Comparison of ENCODE assay signal across 9 mouse cellular contexts in genomic region chr8:70667071-70667470, GRCm38 (mm10). TPM values are rescaled to one million over a fixed set of nuclear protein-coding genes. Genes with fewer than 3 reads are reported as not detected.
A peak's percentile ranks its signal among the peaks of the same experiment; 100 is the strongest.
DNase-seq lines count a peak whose midpoint lies in the region; ATAC-seq and TF ChIP-seq lines count a peak whose summit lies in the region.
"Had no signal": no experiment of that assay in that cellular context is flagged by ENCODE, and none has a peak within 500 bp of the region (broad histone marks: within the 10 kb centered on the region; RNA-seq: fewer than 3 reads in every experiment).

No protein-coding gene starts in this region.

- no peak overlapping the region for H3K4me3 ChIP-seq in liver, embryonic 14.5 days (ENCODE audit: insufficient read depth in 1 of 2, low read depth in 2 of 2, low read length in 2 of 2)
- H3K4me3 ChIP-seq: heart, embryonic 13.5 days had no signal

- H3K27me3 ChIP-seq in liver, embryonic 14.5 days (ENCODE audit: control insufficient read depth, insufficient read depth, low read length) = no peaks in the 10 kb centered on the region
- H3K27me3 ChIP-seq: heart, embryonic 13.5 days had no signal

- intact Hi-C loops in left cerebral cortex, postnatal 14 days (cut with DNase I) = no loop called here
- intact Hi-C loops in heart, postnatal 14 days (cut with DNase I) = no loop called here

- TF ChIP-seq CTCF in liver, embryonic 14.5 days (IDR thresholded peaks at IDR 0.05; ENCODE audit: low read depth) = no peak

- H3K36me3 ChIP-seq in liver, embryonic 14.5 days (replicated peaks; ENCODE audit: control insufficient read depth, insufficient read depth, low read depth) = no peaks in the 10 kb centered on the region
- H3K36me3 ChIP-seq: heart, embryonic 13.5 days had no signal

- WGBS in liver, embryonic 14.5 days (ENCODE audit: insufficient replicate concordance) = 62% methylated on average over 5 of the region's 5 CpGs

- no peak for TF ChIP-seq EP300 in liver, embryonic 14.5 days (IDR thresholded peaks at IDR 0.05; ENCODE audit: low read depth)

- H3K27ac ChIP-seq in liver, embryonic 14.5 days = no peak overlapping the region
- H3K27ac ChIP-seq: heart, embryonic 13.5 days had no signal

- peaks cover 7 to 15% of the 10 kb centered on the region in 2 experiments for H3K4me1 ChIP-seq in liver, embryonic 14.5 days (replicated peaks; ENCODE audit: control insufficient read depth in 2 of 2, insufficient read depth in 2 of 2, low read length in 1 of 2)

- ATAC-seq in liver, embryonic 14.5 days (ENCODE audit: insufficient read depth) = 0 out of 2 replicates have a peak, but pooled peaks have one; percentile 32

- H3K9me3 ChIP-seq in liver, embryonic 14.5 days (ENCODE audit: control insufficient read depth, low read length) = no peaks in the 10 kb centered on the region
- H3K9me3 ChIP-seq: heart, embryonic 13.5 days had no signal

- H3K9ac ChIP-seq in liver, embryonic 14.5 days (replicated peaks) = no peak overlapping the region
- H3K9ac ChIP-seq: heart, embryonic 13.5 days had no signal

- H3K4me2 ChIP-seq in liver, embryonic 14.5 days (ENCODE audit: low read depth) = no peak overlapping the region
- H3K4me2 ChIP-seq: heart, embryonic 13.5 days had no signal

- DNase-seq in left cerebral cortex, postnatal 14 days (ENCODE audit: low spot score in 2 of 2) = peak; percentile 46 to 78
- no peak for DNase-seq in left cerebral cortex, adult 9 months (ENCODE audit: low spot score in 2 of 2)
- peak; percentile 51 for DNase-seq in fibroblast of lung, adult 2 months (ENCODE audit: low read depth)
- peak; percentile 72 to 76 for DNase-seq in heart, postnatal 14 days
- no peak for DNase-seq in liver, embryonic 14.5 days (ENCODE audit: low read depth in 3 of 3, low spot score in 3 of 3)
- DNase-seq in cerebellum, postnatal 4 days (ENCODE audit: low spot score in 2 of 2) = no peak
- no peak for DNase-seq in ovary, postnatal 10 days (ENCODE audit: low spot score)
- no peak for DNase-seq in testis, postnatal 10 days (ENCODE audit: low spot score)

RNA-seq across cellular contexts. Expression of gene Lsm4, which starts 6.0 kb away (rescaled TPM):
- 10 to 100 TPM; 64.3 to 69.7 TPM for total RNA-seq in left cerebral cortex, postnatal 14 days (2021)
- total RNA-seq in heart, postnatal 14 days (2021) = 10 to 100 TPM; 75.0 to 76.5 TPM
- polyA plus RNA-seq in liver, embryonic 14.5 days (2012; rRNA removed) = 134 and 478 TPM in 2 replicates
- polyA plus RNA-seq in liver, embryonic 14.5 days (2014; fragmentation: Nextera tagmentation; extraction: Ambion mirVana) = 160 and 176 TPM in 2 replicates

RNA-seq across cellular contexts. Expression of gene Pgpep1, which starts 6.9 kb away (rescaled TPM):
- 10 to 100 TPM; 14.8 to 19.0 TPM for total RNA-seq in left cerebral cortex, postnatal 14 days (2021)
- total RNA-seq in heart, postnatal 14 days (2021) = 10 to 100 TPM; 38.4 to 46.8 TPM
- polyA plus RNA-seq in liver, embryonic 14.5 days (2012; rRNA removed) = 7.6 and 8.6 TPM in 2 replicates
- 19.8 and 23.5 TPM in 2 replicates for polyA plus RNA-seq in liver, embryonic 14.5 days (2014; fragmentation: Nextera tagmentation; extraction: Ambion mirVana)

RNA-seq across cellular contexts. Expression of gene Jund, which starts 31.7 kb away (rescaled TPM):
- 100 to 1,000 TPM; 165 to 193 TPM for total RNA-seq in left cerebral cortex, postnatal 14 days (2021)
- 100 to 1,000 TPM; 159 to 162 TPM for total RNA-seq in heart, postnatal 14 days (2021)
- polyA plus RNA-seq in liver, embryonic 14.5 days (2012; rRNA removed) = 28.4 and 29.4 TPM in 2 replicates
- 20.3 and 21.8 TPM in 2 replicates for polyA plus RNA-seq in liver, embryonic 14.5 days (2014; fragmentation: Nextera tagmentation; extraction: Ambion mirVana)

RNA-seq across cellular contexts. Expression of gene Gdf15, which starts 34.8 kb away (rescaled TPM):
- not detected for total RNA-seq in left cerebral cortex, postnatal 14 days (2021)
- total RNA-seq in heart, postnatal 14 days (2021) = 1 to 10 TPM in 1 of 2 experiments, under 1 TPM in 1; 0.41 to 1.6 TPM
- polyA plus RNA-seq in liver, embryonic 14.5 days (2012; rRNA removed) = 6.3 and 9.0 TPM in 2 replicates
- 1.2 and 2.8 TPM in 2 replicates for polyA plus RNA-seq in liver, embryonic 14.5 days (2014; fragmentation: Nextera tagmentation; extraction: Ambion mirVana)

RNA-seq across cellular contexts. Expression of gene Iqcn, which starts 36.2 kb away (rescaled TPM):
- under 1 TPM in 1 of 2 experiments, not detected in 1; 0.08 TPM for total RNA-seq in left cerebral cortex, postnatal 14 days (2021)
- under 1 TPM; 0.10 to 0.12 TPM for total RNA-seq in heart, postnatal 14 days (2021)
- not detected in 2 replicates for polyA plus RNA-seq in liver, embryonic 14.5 days (2012; rRNA removed)
- polyA plus RNA-seq in liver, embryonic 14.5 days (2014; fragmentation: Nextera tagmentation; extraction: Ambion mirVana) = not detected in 2 replicates
- polyA plus RNA-seq: heart, embryonic 13.5 days had no signal

Comparison
In these comparisons a context has a peak if more than half of its experiments do, and no peak if none do; other contexts are left out.
1. DNase-seq: peak in left cerebral cortex, postnatal 14 days (2 of 2), fibroblast of lung, adult 2 months (single experiment) and heart, postnatal 14 days (2 of 2); none in left cerebral cortex, adult 9 months (0 of 2), liver, embryonic 14.5 days (0 of 3), cerebellum, postnatal 4 days (0 of 2), ovary, postnatal 10 days (single experiment) and testis, postnatal 10 days (single experiment).